Mouse (Mus musculus) CD4-positive, CD25-positive, alpha-beta regulatory T cell, adult 4 months (primary cell): Measurements from ENCODE around the gene Plekhb2. TPM values are rescaled to one million over a fixed set of nuclear protein-coding genes. Genes with fewer than 3 reads are reported as not detected.
A peak's percentile ranks its signal among the peaks of the same experiment; 100 is the strongest.

Source experiments
- ATAC-seq: one replicate; pipeline ENCODE4 v1.8.0; 2017
- polyA plus RNA-seq, 2 experiments: library from polyadenylated mRNA; unstranded; fragments of 100-300 nt; shearing (Covaris generic); gene quantifications; one replicate each; pipeline ENCODE4 v1.2.1; 2017

Gene Plekhb2
- polyA plus RNA-seq, 2 experiments from 2014 or later: 122 to 127 TPM

DNA sequence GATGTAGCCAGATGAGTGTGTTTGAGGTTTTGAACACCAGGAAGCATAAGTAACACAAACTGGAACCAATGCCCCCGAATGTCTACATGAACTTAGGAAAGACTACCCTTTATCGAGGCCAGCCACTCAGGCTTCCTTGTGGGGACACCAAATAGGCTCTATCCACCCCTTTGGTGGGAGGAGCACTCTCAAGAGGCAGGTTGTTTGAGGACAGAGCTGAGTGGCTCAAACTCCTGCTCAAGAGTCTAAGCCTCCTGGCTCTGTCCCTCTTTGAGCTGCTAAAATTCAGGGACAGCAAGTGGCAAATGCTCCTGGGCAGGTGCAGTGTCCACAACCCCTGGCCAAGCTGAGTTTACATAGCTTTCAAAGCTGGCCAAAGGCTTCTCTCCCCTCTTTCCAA is 14.9 kb upstream of the Plekhb2 start:
- ATAC-seq: no peak

- ATAC-seq: no peak
These were observed 11.7 kb upstream of the Plekhb2 start for GRCm38 (mm10) chr1:34837951-34838689.

DNA sequence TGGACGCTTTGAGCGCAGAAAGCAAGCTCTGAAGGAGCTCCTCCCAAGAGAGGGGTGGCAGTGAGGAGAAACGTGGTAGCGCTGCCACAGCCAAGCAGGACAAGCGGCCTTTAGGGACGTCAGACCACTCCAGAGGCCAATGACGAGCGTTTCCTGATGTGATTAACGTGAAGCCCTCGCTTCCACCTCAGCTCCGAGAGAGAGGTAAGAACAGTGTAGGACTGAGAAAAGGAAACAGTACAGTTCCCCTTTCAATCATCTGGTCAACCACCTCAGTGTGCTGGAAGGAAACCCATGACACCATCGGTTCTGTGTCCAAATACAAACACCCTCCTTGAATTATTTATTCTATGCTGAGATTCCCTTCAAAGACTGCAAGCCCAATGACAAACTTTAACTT is 10.5 kb upstream of the Plekhb2 start:
- ATAC-seq: no peak

DNA sequence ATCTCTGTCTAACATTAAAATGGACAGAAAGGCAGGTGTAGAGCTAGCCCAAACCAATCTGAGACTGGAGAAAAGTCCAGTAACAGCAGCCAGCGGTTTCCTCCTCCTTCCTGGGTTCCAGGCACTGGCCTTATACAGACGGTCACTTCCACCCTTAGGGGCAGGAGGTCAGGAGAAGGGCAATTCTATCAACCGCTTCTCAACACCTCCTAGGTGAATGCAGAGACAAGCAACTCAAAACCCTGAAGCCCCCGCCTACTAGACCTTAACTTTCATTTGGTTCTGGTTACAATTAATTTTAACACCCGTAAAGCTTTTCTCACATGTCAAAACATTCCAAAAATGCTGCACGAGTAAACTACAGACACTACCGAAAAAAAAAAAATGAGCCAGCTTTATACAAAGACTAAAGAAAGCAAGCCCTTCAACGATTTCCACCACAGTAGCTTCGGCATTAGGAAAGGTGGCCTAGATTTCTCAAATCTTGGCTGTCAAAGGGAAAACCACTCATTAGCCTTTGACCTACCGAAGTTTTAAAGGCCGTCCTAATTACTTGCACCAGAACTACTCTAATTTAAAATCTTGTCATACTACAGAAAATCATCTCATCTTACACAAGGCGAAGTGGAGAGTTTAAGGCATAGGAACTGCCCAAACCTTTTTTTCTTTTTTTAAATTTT is 7.9 kb upstream of the Plekhb2 start:
- no peak for ATAC-seq

DNA sequence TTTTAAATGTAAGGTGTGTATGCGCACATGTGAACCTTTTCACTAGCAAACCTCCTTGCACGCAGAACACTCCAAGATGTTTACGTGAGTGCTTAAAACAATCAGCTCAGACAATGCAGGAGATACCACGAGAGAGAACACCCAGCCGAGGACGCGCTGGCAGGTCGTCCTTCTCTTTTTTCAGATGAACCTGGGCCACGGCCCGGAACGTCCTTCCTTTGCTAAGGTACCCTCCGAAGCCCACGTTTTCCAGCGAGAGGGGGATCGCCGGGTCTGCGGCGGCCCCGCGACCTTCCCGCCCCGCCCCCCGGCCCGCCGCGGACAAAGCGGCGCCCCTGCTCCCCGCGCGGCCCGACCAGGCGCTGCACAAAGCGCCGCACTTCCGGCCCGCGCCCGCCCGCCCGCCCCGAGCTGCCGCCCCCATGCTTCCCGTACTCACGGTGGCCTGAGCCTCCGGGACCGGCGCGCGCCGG is 7.4 kb upstream of the Plekhb2 start:
- ATAC-seq: peak; percentile 33

DNA sequence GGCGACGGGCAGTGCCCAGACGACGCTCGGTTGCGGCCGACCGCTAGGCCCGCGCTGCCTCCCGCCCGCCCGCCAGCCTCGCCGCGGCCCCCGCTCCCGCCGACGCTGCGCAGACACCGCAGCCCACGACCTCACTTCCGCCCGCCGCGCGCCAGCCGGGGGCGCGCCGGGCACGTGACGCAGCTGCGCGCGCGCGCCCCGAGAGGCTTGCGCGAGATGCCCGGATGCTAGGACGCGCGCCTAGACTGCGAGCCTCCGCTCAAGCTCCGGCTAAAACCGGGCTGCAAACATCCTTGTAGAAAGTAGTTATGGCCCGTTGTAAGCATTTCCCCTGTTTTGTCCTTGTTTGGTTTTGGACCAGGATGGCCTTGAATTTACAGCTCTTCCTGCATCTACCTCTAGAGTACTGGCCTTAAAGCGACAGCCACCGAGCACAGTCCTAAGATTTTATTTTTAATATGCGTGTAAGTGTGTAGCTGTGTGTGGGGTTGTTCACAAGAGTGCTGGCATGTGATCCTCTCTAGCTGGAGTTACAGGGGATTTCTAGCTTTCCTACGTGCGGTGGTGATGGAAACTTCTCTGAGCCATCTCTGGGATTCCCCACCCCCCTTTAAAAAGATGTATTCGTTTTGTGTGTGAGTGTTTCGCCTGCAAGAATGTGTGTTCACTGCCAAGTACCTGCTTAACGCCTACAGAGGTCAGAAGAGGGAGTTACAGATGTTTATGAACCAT is 6.7 kb upstream of the Plekhb2 start, which contains the start of gene Fam168b:
Gene Fam168b, minus strand, starts transcription at position 179 of the 732 bp plus-strand sequence.
- peak; percentile 80 for ATAC-seq

GRCm38 (mm10) chr1:34847070-34847469 is 2.7 kb upstream of the Plekhb2 start:
- no peak for ATAC-seq

GRCm38 (mm10) chr1:34850343-34851136 is 764 bp downstream of the Plekhb2 start:
- no peak for ATAC-seq

DNA sequence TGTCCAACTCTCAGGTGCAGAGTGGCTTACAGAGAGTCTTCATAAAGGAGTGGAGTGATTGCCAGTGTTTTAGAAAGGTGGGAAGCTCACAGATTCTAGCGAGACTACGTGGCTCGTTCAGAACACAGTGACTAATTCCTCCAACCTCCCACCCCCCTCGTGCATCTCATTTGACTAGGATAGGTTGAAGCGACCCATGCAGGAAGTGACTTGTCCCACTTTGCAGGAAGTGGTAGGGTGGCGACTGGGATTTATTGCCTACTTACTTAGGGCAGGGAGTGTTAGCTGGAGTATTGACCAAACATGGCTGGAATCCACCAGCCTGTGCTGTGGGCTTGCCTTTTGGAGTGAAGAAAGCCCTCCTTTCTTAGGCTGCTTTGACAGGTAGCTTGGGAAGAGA is 1.8 kb downstream of the Plekhb2 start:
- peak; percentile 63 for ATAC-seq

DNA sequence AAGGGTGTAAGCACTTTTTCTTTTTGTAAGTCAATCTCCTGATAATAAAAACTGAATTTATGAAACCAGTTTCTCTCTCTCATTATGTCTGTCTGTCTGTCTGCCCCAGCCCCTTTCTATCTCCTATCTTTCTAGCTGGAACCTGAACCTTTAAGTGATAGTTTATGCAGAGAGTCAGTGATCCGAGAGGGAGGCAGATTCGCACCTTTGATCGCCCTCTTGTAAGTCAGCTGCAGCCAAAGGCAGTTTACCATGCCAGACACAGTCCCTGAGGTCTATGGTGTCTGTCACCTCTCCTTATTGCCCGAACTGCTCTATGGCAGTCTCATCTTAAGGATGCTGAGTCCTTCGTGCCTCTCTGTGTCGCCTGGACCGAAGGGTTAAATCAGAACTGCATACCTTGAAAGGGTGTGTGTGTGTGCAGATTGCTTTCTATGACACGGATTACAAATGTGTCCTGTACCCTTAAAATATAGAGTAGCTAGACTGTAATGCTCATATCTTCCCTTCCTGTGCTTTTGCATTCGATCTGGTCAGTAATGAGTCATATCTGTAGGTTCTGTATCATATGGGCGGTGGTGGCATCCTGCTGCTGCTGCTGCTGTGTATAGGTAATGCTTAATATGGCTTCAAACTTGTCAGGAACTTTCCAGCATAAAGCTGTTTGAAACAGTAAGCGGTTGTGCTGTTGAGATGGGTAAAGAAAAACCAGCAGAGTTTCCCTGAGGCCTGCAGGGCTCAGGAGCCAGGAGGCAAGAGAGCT is 2.5 kb downstream of the Plekhb2 start:
- peak; percentile 66 for ATAC-seq

DNA sequence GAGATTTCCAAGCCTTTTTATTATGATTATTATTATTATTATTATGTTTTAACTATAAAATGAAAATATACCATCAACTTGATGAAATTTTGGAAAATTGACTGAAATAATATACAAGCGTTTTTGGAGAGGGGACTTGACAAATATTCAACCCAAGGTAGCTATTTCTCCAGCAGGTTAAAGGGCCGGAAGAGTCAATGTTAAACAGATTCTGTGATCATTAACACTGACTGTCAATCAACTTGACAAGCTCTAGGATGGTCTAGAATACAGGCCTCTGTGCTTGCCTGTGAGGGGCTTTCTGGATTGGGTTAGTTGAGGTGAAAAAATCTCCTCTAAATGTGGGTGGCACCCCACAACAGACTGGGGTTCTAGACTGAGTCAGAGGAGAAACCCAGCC is 4.0 kb downstream of the Plekhb2 start:
- ATAC-seq: no peak

DNA sequence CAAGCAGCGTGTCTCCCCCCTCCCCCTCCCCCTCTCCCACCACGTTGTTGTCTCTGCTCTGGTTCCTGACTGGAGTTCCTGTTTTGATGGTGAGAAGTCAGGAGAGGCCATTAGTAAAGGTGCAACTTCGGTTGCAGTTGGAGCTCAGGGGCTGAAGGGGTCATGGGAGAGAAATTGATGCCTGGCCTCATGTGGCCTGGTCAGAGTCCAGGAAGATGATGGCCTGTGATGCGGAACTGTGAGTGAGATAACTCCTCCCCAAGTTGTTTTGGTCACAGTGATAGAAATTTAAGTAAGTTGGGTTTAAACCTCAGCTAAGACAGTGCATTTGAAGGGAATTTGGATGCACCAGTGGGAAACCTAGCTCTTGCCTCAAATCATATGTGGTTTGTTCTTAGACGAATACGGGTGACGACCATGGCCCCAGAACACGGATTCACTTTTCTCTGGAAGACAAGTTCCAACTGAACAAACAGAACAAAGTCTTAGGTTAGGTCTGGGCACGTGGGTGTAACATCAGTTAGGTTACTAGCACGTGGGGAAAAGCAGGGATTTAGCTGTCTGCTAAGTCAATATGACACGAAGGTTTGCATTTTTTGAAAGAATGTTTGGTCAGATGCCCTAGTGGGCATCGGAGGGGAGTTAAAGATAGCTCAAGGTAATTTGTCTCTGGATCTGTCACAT is 5.4 kb downstream of the Plekhb2 start:
- ATAC-seq: no peak

DNA sequence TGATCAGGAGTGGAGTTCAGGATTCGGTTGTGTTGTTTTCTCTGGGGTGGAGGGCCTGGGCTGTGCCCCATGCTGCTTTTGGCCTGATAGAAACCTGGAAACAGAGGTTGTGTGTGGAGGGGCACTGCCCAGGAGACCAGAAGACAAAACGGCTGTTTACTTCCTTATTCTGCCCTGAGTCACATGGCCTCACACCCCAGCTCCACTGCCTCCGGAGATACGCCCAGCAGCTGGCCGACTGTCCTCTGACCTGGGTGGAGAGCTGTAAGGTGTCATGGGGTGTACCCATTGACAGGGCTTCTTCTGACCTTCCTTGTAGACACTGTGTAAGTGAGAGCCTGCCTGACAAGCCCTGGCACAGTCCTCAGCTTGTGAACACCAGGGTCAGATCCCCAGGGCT is 8.9 kb downstream of the Plekhb2 start:
- ATAC-seq: no peak

DNA sequence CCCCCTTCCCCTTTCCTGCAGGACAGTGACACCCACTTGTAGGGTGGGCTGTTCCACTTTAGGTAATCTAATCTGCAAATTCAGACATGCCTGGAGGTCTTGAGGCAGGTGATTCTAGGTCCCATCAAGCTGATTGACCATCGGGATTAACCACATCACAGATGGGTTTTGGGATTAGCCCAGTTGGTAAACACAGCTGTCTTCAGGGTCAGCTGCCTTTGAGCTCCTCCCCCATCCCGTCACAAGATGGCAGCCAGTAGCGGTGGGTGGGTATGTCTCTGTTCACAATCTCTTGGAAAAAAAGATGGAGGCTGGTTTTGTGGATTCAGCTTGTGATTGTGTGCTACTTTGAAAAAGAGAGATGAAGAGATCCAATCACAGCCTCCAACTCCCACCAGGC is 10.0 kb downstream of the Plekhb2 start:
- no peak for ATAC-seq

DNA sequence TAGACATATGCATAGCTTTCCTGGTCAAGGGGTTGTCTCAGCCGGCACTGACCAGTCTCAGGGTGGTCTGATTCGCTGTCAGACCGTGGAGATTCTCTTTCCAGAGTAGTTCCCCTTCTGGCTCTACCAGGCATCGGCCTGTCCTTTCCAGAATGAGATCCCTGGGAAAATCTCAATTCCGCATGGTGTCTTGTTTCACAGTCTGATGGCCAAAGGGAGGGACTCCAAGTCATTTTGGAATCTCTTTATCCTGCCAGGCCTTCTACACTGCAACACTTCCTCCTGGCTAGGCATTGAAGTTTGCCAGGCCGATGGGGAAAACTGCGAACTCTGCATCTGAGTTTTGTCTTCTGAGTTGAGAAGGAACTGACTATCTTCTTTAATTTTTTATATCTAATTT is 10.4 kb downstream of the Plekhb2 start:
- no peak for ATAC-seq

DNA sequence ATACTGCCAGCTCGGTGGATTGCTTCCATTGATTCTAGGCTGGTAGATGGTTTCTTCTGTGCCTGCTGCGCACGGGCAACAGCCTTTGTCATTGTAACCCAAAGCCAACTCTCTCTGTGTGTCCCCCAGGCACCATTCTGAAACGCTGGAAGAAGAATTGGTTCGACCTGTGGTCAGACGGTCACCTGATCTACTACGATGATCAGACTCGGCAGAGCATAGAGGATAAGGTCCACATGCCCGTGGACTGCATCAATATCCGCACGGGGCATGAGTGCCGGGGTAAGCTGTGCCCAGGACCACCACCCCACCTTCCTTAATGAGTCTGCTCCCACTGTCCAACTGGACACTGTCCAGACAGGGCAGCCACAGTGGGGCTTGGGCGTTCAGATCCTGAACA is 13.1 kb downstream of the Plekhb2 start:
- ATAC-seq: no peak

- ATAC-seq: no peak
These were observed 13.5 kb downstream of the Plekhb2 start for GRCm38 (mm10) chr1:34863323-34863722.

- no peak for ATAC-seq
These were observed 14.5 kb downstream of the Plekhb2 start for GRCm38 (mm10) chr1:34864243-34864642.

DNA sequence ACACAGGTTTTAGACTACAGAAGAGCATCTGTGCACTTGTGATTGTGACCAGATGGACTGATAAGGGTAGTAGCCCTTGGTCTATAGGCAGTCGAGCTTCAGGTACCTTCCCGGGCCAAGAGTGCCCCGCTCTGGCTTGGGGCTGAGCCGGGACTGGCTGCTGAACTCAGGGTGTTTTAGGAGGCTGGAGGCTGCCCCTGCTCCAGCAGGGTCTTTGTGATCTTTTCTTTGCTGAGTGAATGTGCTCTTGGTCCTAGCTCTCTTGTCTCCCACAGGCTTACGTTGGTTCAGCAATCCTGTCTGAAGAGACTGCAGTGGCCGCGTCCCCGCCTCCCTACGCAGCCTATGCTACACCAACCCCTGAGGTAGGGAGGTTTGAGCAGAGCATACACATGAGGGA is 16.1 kb downstream of the Plekhb2 start:
- ATAC-seq: no peak

GRCm38 (mm10) chr1:34866815-34867573 is 17.2 kb downstream of the Plekhb2 start:
- peak; percentile 94 for ATAC-seq
